Mouse (Mus musculus) adrenal gland, adult 10 weeks (tissue): ENCODE results near the gene Nrn1. TPM values are rescaled to one million over a fixed set of nuclear protein-coding genes. Genes with fewer than 3 reads are reported as not detected.

Experiments
- polyA plus RNA-seq: library from polyadenylated mRNA; stranded (reverse); fragments of 350-450 nt; fragmentation: Illumina TruSeq; extraction: RNeasy Lipid Tissue Mini Kit (QIAGEN cat#74804); gene quantifications from one replicate; pipeline ENCODE4 v1.2.3, GENCODE M21; 2014; ENCODE audit warnings: low read depth, low replicate concordance

Nrn1 gene
- 7.2 TPM for polyA plus RNA-seq

GRCm38 (mm10) chr13:36734731-36735571 lies at the start of gene Nrn1:
Nrn1 (minus strand) TSS chr13:36735131.

